Mouse (Mus musculus): ENCODE results near the gene Akap7. TPM values are rescaled to one million over a fixed set of nuclear protein-coding genes. Genes with fewer than 3 reads are reported as not detected.

Gene Akap7
- polyA plus RNA-seq, 1 experiment from 2014 or later, result 28.5 TPM

DNA sequence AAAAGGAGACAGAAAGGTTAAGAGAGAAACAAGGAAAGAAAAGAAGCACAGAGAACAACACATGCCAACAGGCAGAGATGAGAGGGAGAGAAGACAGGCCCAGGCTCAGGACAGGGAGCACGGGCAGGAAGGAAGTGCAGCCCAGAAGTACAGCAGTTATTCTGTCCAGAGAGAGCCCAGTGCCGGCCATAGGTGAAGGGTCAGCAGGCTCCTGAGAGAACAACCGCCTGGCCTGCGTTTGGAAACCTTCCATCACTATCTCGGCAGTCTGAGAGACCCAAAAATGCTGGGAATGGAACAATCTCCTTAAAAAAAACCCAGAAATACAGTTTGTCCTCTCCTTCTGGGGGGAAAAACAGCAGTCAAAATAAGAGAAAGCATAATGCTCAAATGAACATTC lies 50.2 kb downstream of the Akap7 start:
- no peak overlapping the region for H3K4me3 ChIP-seq (ENCODE audit: low read depth, low read length)
- no peak for ATAC-seq (replicated peaks; ENCODE audit: insufficient number of reproducible peaks, low FRiP score, low TSS enrichment)
- no peaks in the 10 kb centered on the region for H3K9me3 ChIP-seq (replicated peaks; ENCODE audit: control insufficient read depth, low read length)
- H3K27ac ChIP-seq (ENCODE audit: low read depth, low read length), result no peak overlapping the region
- WGBS (ENCODE audit: insufficient replicate concordance), result 48% methylated on average over 5 of the region's 5 CpGs
- no peaks in the 10 kb centered on the region for H3K4me1 ChIP-seq (ENCODE audit: control insufficient read depth, insufficient read depth, low read length)
- no peak overlapping the region for H3K4me2 ChIP-seq
- no peak overlapping the region for H3K9ac ChIP-seq (ENCODE audit: low read depth, low read length)
- no peaks in the 10 kb centered on the region for H3K36me3 ChIP-seq (ENCODE audit: control insufficient read depth, insufficient read depth, low read length)
- no peaks in the 10 kb centered on the region for H3K27me3 ChIP-seq (ENCODE audit: control insufficient read depth, insufficient read depth, low read length)

DNA sequence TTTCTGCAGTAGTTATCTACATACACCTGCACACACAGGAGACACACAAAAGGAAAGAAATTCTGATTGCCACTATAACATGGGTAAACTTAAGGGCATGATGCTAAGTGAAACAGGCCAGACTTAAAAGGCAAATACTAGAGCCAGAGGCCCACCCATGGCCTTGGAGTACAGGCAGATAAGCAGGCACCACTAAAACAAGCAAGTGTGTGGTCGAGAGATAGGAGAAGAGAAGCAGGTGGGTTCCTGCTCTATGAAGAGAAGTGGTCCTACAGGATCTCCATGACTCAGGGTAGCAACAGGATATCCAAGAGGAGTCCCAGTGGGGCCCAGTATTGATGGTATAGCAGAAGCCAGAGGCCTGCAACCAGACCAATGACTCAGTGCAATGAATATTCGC lies 54.2 kb downstream of the Akap7 start:
- Histone ChIP-seq H3K27ac (ENCODE audit: low read depth, low read length) (peak overlapping the region; percentile 1), H3K4me3 (ENCODE audit: low read depth, low read length) (no peak overlapping the region), H3K27me3 (ENCODE audit: control insufficient read depth, insufficient read depth, low read length) (no peaks in the 10 kb centered on the region), H3K4me2 (no peak overlapping the region), H3K9me3 (replicated peaks; ENCODE audit: control insufficient read depth, low read length) (no peaks in the 10 kb centered on the region), H3K4me1 (ENCODE audit: control insufficient read depth, insufficient read depth, low read length) (no peaks in the 10 kb centered on the region), H3K9ac (ENCODE audit: low read depth, low read length) (no peak overlapping the region), H3K36me3 (ENCODE audit: control insufficient read depth, insufficient read depth, low read length) (no peaks in the 10 kb centered on the region)
- 67% methylated on average over 2 of the region's 2 CpGs for WGBS (ENCODE audit: insufficient replicate concordance)
- peak; percentile 89 for ATAC-seq (replicated peaks; ENCODE audit: insufficient number of reproducible peaks, low FRiP score, low TSS enrichment)

DNA sequence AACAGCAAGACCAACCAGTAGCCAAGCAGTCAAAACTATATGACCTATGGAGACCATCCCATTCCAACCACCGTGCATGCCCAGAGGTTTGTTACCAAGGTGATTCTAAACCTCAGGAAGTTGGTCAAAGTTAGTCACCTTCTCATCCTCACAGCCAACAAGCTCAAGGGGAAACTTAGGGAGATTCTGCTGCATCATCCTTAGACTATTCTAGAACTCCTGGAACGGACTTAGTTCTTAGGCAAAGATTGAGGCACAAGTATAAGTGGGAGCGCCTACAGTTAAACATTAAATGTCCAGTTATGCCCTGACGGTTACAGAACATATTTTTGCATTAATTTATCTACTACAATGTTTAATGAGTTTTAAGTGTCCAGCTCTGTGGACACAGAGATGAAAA lies 54.7 kb downstream of the Akap7 start:
- ATAC-seq (replicated peaks; ENCODE audit: insufficient number of reproducible peaks, low FRiP score, low TSS enrichment), result no peak
- Histone ChIP-seq H3K27me3 (ENCODE audit: control insufficient read depth, insufficient read depth, low read length) (no peaks in the 10 kb centered on the region), H3K36me3 (ENCODE audit: control insufficient read depth, insufficient read depth, low read length) (no peaks in the 10 kb centered on the region), H3K4me3 (ENCODE audit: low read depth, low read length) (no peak overlapping the region), H3K27ac (ENCODE audit: low read depth, low read length) (peak overlapping the region; percentile 1), H3K4me1 (ENCODE audit: control insufficient read depth, insufficient read depth, low read length) (no peaks in the 10 kb centered on the region), H3K4me2 (no peak overlapping the region), H3K9ac (ENCODE audit: low read depth, low read length) (no peak overlapping the region), H3K9me3 (replicated peaks; ENCODE audit: control insufficient read depth, low read length) (no peaks in the 10 kb centered on the region)
- 82% methylated on average over 4 of the region's 4 CpGs for WGBS (ENCODE audit: insufficient replicate concordance)

- Histone ChIP-seq H3K4me1 (ENCODE audit: control insufficient read depth, insufficient read depth, low read length) (no peaks in the 10 kb centered on the region), H3K36me3 (ENCODE audit: control insufficient read depth, insufficient read depth, low read length) (no peaks in the 10 kb centered on the region), H3K27me3 (ENCODE audit: control insufficient read depth, insufficient read depth, low read length) (no peaks in the 10 kb centered on the region), H3K9ac (ENCODE audit: low read depth, low read length) (no peak overlapping the region), H3K4me3 (ENCODE audit: low read depth, low read length) (no peak overlapping the region), H3K4me2 (no peak overlapping the region), H3K27ac (ENCODE audit: low read depth, low read length) (no peak overlapping the region), H3K9me3 (replicated peaks; ENCODE audit: control insufficient read depth, low read length) (no peaks in the 10 kb centered on the region)
- WGBS (ENCODE audit: insufficient replicate concordance), result 30% methylated on average over 12 of the region's 12 CpGs
- ATAC-seq (replicated peaks; ENCODE audit: insufficient number of reproducible peaks, low FRiP score, low TSS enrichment), result no peak
Observed at GRCm38 (mm10) chr10:25250108-25250507, 57.6 kb downstream of the Akap7 start.

DNA sequence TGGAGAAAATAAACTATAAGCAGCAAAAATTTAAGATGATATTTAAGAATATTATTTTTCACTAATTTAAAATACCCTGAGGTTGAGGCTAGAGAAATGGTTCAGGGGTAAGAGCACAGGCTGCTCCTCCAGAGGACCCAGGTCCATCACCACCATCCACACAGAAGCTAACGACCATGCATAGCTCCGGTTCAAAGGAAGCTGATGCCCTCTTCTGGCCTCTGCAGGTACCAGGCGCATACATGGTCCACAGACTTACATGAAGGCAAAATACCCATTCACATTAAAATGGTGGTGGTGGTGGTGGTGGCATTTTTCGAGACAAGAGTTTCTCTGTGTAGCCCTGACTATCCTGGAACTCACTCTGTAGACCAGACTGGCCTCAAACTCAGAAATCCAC lies 61.5 kb downstream of the Akap7 start:
- ATAC-seq (replicated peaks; ENCODE audit: insufficient number of reproducible peaks, low FRiP score, low TSS enrichment), result no peak
- Histone ChIP-seq H3K36me3 (ENCODE audit: control insufficient read depth, insufficient read depth, low read length) (no peaks in the 10 kb centered on the region), H3K4me2 (no peak overlapping the region), H3K27me3 (ENCODE audit: control insufficient read depth, insufficient read depth, low read length) (no peaks in the 10 kb centered on the region), H3K9me3 (replicated peaks; ENCODE audit: control insufficient read depth, low read length) (no peaks in the 10 kb centered on the region), H3K27ac (ENCODE audit: low read depth, low read length) (no peak overlapping the region), H3K4me1 (ENCODE audit: control insufficient read depth, insufficient read depth, low read length) (no peaks in the 10 kb centered on the region), H3K9ac (ENCODE audit: low read depth, low read length) (no peak overlapping the region), H3K4me3 (ENCODE audit: low read depth, low read length) (no peak overlapping the region)
- WGBS (ENCODE audit: insufficient replicate concordance), result 61% methylated on average over 4 of the region's 4 CpGs

- H3K9ac ChIP-seq (ENCODE audit: low read depth, low read length), result no peak overlapping the region
- H3K27me3 ChIP-seq (ENCODE audit: control insufficient read depth, insufficient read depth, low read length), result no peaks in the 10 kb centered on the region
- no peak for ATAC-seq (replicated peaks; ENCODE audit: insufficient number of reproducible peaks, low FRiP score, low TSS enrichment)
- H3K27ac ChIP-seq (ENCODE audit: low read depth, low read length), result no peak overlapping the region
- H3K36me3 ChIP-seq (ENCODE audit: control insufficient read depth, insufficient read depth, low read length), result no peaks in the 10 kb centered on the region
- no peaks in the 10 kb centered on the region for H3K9me3 ChIP-seq (replicated peaks; ENCODE audit: control insufficient read depth, low read length)
- no peaks in the 10 kb centered on the region for H3K4me1 ChIP-seq (ENCODE audit: control insufficient read depth, insufficient read depth, low read length)
- H3K4me3 ChIP-seq (ENCODE audit: low read depth, low read length), result no peak overlapping the region
- no peak overlapping the region for H3K4me2 ChIP-seq
- WGBS (ENCODE audit: insufficient replicate concordance), result 18% methylated on average over 9 of the region's 9 CpGs
Observed at GRCm38 (mm10) chr10:25239156-25239555, 68.5 kb downstream of the Akap7 start.

DNA sequence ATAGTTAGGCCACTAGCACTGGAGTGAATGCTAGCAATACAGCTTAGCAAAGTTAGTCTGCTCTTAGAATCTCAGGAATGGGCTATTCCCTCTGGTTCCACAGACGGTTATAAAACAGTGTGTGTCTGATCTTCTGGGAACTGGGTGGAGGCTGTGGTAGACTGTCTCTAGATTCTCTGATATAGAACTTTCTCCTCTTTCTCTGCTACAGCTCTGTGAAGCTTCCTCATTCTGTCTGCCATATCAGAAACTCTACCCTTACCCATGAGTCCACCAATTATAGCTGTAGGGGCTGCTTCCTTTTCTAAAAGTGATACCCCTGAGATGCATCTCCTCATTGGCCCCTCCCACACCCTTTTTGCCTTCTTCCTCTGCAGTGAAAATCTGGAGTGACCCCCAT lies 73.6 kb downstream of the Akap7 start:
- H3K9ac ChIP-seq (ENCODE audit: low read depth, low read length), result no peak overlapping the region
- no peak overlapping the region for H3K4me2 ChIP-seq
- no peaks in the 10 kb centered on the region for H3K9me3 ChIP-seq (replicated peaks; ENCODE audit: control insufficient read depth, low read length)
- no peak overlapping the region for H3K27ac ChIP-seq (ENCODE audit: low read depth, low read length)
- no peaks in the 10 kb centered on the region for H3K36me3 ChIP-seq (ENCODE audit: control insufficient read depth, insufficient read depth, low read length)
- H3K4me1 ChIP-seq (ENCODE audit: control insufficient read depth, insufficient read depth, low read length), result no peaks in the 10 kb centered on the region
- no peak for ATAC-seq (replicated peaks; ENCODE audit: insufficient number of reproducible peaks, low FRiP score, low TSS enrichment)
- no peak overlapping the region for H3K4me3 ChIP-seq (ENCODE audit: low read depth, low read length)
- 70% methylated on average over 1 of the region's 1 CpGs for WGBS (ENCODE audit: insufficient replicate concordance)
- no peaks in the 10 kb centered on the region for H3K27me3 ChIP-seq (ENCODE audit: control insufficient read depth, insufficient read depth, low read length)

DNA sequence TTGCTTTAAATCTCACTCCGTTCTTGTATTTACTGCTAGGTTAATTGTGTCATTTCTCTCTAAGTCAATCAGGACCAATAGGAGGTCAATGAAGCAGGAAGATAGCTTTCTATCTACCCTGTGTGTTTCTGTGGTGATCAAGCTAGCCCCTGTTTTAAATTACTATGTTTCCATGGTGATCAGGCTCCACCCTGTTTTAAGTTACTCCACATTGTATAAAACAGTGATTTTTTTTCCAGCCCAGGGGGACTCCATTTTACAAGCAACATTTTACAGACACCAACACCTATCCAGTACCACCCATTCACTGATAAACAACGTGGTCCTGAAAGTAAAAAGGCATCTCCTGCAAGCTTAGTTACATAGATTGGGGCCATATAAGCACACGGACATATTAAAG lies 75.0 kb downstream of the Akap7 start:
- H3K9ac ChIP-seq (ENCODE audit: low read depth, low read length), result no peak overlapping the region
- H3K9me3 ChIP-seq (replicated peaks; ENCODE audit: control insufficient read depth, low read length), result no peaks in the 10 kb centered on the region
- no peaks in the 10 kb centered on the region for H3K4me1 ChIP-seq (ENCODE audit: control insufficient read depth, insufficient read depth, low read length)
- no peak for ATAC-seq (replicated peaks; ENCODE audit: insufficient number of reproducible peaks, low FRiP score, low TSS enrichment)
- H3K4me2 ChIP-seq, result no peak overlapping the region
- 71% methylated on average over 3 of the region's 3 CpGs for WGBS (ENCODE audit: insufficient replicate concordance)
- no peaks in the 10 kb centered on the region for H3K36me3 ChIP-seq (ENCODE audit: control insufficient read depth, insufficient read depth, low read length)
- H3K4me3 ChIP-seq (ENCODE audit: low read depth, low read length), result no peak overlapping the region
- H3K27me3 ChIP-seq (ENCODE audit: control insufficient read depth, insufficient read depth, low read length), result no peaks in the 10 kb centered on the region
- H3K27ac ChIP-seq (ENCODE audit: low read depth, low read length), result no peak overlapping the region

- ATAC-seq (replicated peaks; ENCODE audit: insufficient number of reproducible peaks, low FRiP score, low TSS enrichment), result no peak
- Histone ChIP-seq H3K9ac (ENCODE audit: low read depth, low read length) (no peak overlapping the region), H3K36me3 (ENCODE audit: control insufficient read depth, insufficient read depth, low read length) (no peaks in the 10 kb centered on the region), H3K4me1 (ENCODE audit: control insufficient read depth, insufficient read depth, low read length) (no peaks in the 10 kb centered on the region), H3K4me3 (ENCODE audit: low read depth, low read length) (no peak overlapping the region), H3K4me2 (no peak overlapping the region), H3K9me3 (replicated peaks; ENCODE audit: control insufficient read depth, low read length) (no peaks in the 10 kb centered on the region), H3K27me3 (ENCODE audit: control insufficient read depth, insufficient read depth, low read length) (no peaks in the 10 kb centered on the region), H3K27ac (ENCODE audit: low read depth, low read length) (no peak overlapping the region)
- 56% methylated on average over 5 of the region's 5 CpGs for WGBS (ENCODE audit: insufficient replicate concordance)
Observed at GRCm38 (mm10) chr10:25231358-25231757, 76.3 kb downstream of the Akap7 start.
